Mouse (Mus musculus) T-helper 1 cell (primary cell): ENCODE data around the gene Otulinl.

ENCODE experiments used
- in situ Hi-C: fragments of 300-600 bp; cut with MboI, MseI; formaldehyde crosslinking; loops from one replicate; pipeline ENCODE4 v1.15.1; 2025; ENCODE audit warnings: high pct_unique_total_duplicates

Gene Otulinl

GRCm38 (mm10) chr15:27658356-27658755 lies 23.0 kb downstream of the Otulinl start:
- in situ Hi-C loops: loop anchor here (5.0 kb wide), 1 partner anchor 59 kb away; no protein-coding TSS in a partner anchor

- in situ Hi-C loops: loop anchor here (5.0 kb wide), 1 partner anchor 59 kb away; no protein-coding TSS in a partner anchor
These were observed 23.5 kb downstream of the Otulinl start for GRCm38 (mm10) chr15:27657866-27658265.

- in situ Hi-C loops: loop anchor here (5.0 kb wide), 1 partner anchor 61 kb away; no protein-coding TSS in a partner anchor
These were observed 24.8 kb downstream of the Otulinl start for GRCm38 (mm10) chr15:27656626-27657025.

- in situ Hi-C loops: loop anchor here (5.0 kb wide), 1 partner anchor 62 kb away; no protein-coding TSS in a partner anchor
These were observed 26.4 kb downstream of the Otulinl start for GRCm38 (mm10) chr15:27655015-27655414.

GRCm38 (mm10) chr15:27647686-27648085 lies 33.7 kb downstream of the Otulinl start:
- in situ Hi-C loops: no loop called here

- in situ Hi-C loops: no loop called here
These were observed 34.7 kb downstream of the Otulinl start for GRCm38 (mm10) chr15:27646665-27647064.

GRCm38 (mm10) chr15:27645250-27645649 lies 36.1 kb downstream of the Otulinl start:
- in situ Hi-C loops: no loop called here

GRCm38 (mm10) chr15:27642895-27643294 lies 38.5 kb downstream of the Otulinl start:
- in situ Hi-C loops: no loop called here

- in situ Hi-C loops: no loop called here
These were observed 40.2 kb downstream of the Otulinl start for GRCm38 (mm10) chr15:27641171-27641570.

- in situ Hi-C loops: no loop called here
These were observed 47.2 kb downstream of the Otulinl start for GRCm38 (mm10) chr15:27633941-27634900.

- in situ Hi-C loops: no loop called here
These were observed 50.6 kb downstream of the Otulinl start, which contains the start of gene Otulin for GRCm38 (mm10) chr15:27630601-27631383. TSS of gene Otulin (minus strand) at chr15:27630693.

GRCm38 (mm10) chr15:27629800-27630600 lies 51.4 kb downstream of the Otulinl start:
- in situ Hi-C loops: no loop called here

GRCm38 (mm10) chr15:27629046-27629445 lies 52.3 kb downstream of the Otulinl start:
- in situ Hi-C loops: no loop called here

GRCm38 (mm10) chr15:27627794-27628193 lies 53.6 kb downstream of the Otulinl start:
- in situ Hi-C loops: no loop called here

GRCm38 (mm10) chr15:27626314-27626713 lies 55.1 kb downstream of the Otulinl start:
- in situ Hi-C loops: no loop called here

- in situ Hi-C loops: no loop called here
These were observed 55.5 kb downstream of the Otulinl start for GRCm38 (mm10) chr15:27625890-27626255.

GRCm38 (mm10) chr15:27625014-27625889 lies 56.1 kb downstream of the Otulinl start:
- in situ Hi-C loops: no loop called here

- in situ Hi-C loops: no loop called here
These were observed 58.1 kb downstream of the Otulinl start for GRCm38 (mm10) chr15:27623286-27623685.

- in situ Hi-C loops: no loop called here
These were observed 60.7 kb downstream of the Otulinl start for GRCm38 (mm10) chr15:27620475-27621185.

GRCm38 (mm10) chr15:27619683-27620082 lies 61.7 kb downstream of the Otulinl start:
- in situ Hi-C loops: no loop called here
